Mouse (Mus musculus): Measurements from ENCODE around the gene Gm13276. TPM values are rescaled to one million over a fixed set of nuclear protein-coding genes. Genes with fewer than 3 reads are reported as not detected.
A peak's percentile ranks its signal among the peaks of the same experiment; 100 is the strongest.
"Not testable (repeated sequence)": the region's sequence is repeated elsewhere in the genome, so short reads cannot be mapped to it uniquely, and the experiment has no call there.

Gm13276 gene
- polyA plus RNA-seq, 1 experiment: 0.73 TPM

DNA sequence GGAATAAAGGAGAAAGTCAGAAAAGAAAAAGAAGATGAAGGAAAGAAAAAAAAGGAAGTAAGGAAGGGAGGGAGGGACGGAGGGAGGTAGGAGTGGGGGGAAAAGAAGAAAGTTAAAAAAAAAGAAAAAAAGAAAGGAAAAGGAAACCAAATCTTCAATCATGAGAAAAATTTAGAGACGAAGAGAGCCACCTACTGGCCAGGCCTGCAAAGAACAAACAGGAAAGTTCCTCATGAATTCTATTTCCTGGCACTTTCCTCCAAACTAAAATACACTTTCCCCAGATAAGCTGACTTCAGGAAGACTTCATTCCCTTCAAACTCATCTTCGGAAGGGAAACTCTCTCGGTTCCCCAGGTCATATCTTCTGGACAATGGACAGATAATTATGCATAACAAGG is 45.0 kb downstream of the Gm13276 start:
- TF ChIP-seq USF1 (IDR thresholded peaks at IDR 0.05; ENCODE audit: low read depth) (no peak), E2F4 (IDR thresholded peaks at IDR 0.05; ENCODE audit: insufficient read depth) (no peak), SRF (IDR thresholded peaks at IDR 0.05; ENCODE audit: control insufficient read depth, insufficient read length, low read depth) (no peak), MAX (IDR thresholded peaks at IDR 0.05; ENCODE audit: low read depth) (no peak), TCF3 (IDR thresholded peaks at IDR 0.05; ENCODE audit: insufficient read length, low read depth) (no peak), MYOG (IDR thresholded peaks at IDR 0.05; ENCODE audit: control insufficient read depth in 1 of 3, insufficient read depth in 1 of 3, insufficient read length in 2 of 3, low read depth in 2 of 3) (no peak)
- peaks cover 3% of the 10 kb centered on the region for H3K27me3 ChIP-seq (ENCODE audit: control insufficient read depth, insufficient read depth, insufficient read length)
- no peaks in the 10 kb centered on the region for H3K36me3 ChIP-seq (ENCODE audit: control insufficient read depth, insufficient read depth)
- H3K79me2 ChIP-seq (ENCODE audit: control insufficient read depth, insufficient read depth): no peaks in the 10 kb centered on the region
- peak overlapping the region; percentile 13 for H3K4me2 ChIP-seq (ENCODE audit: low read depth)
- no peak overlapping the region for H3ac ChIP-seq (ENCODE audit: control insufficient read depth, insufficient read length)
- no peak overlapping the region for H3K4me3 ChIP-seq

DNA sequence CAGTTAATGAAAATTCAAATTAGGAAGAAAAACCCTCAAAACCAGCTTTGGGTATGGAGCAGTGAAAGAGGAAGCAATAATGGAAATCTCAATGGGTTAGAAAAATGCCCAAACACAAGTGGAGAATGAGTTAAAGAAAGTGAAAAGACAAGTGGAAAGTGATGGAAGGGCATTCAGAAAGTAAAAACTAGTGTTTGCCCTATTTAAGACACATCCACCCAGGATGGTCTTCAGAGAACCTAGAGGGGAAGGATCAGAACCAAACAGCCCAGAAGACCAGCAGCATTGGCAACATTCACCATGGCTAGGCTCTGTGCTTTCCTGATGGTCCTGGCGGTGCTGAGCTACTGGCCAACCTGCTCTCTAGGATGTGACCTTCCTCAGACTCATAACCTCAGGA is 49.7 kb downstream of the Gm13276 start, which contains the start of gene Ifna5:
TSS of gene Ifna5 (plus strand) at position 301 of the 400 bp plus-strand sequence.
- H3ac ChIP-seq (ENCODE audit: control insufficient read depth, insufficient read length); H3K27me3 ChIP-seq (ENCODE audit: control insufficient read depth, insufficient read depth, insufficient read length); H3K79me2 ChIP-seq (ENCODE audit: control insufficient read depth, insufficient read depth); H3K4me3 ChIP-seq; H3K4me2 ChIP-seq (ENCODE audit: low read depth); H3K36me3 ChIP-seq (ENCODE audit: control insufficient read depth, insufficient read depth): not testable (repeated sequence)

Other genes starting within 250 kb of the Gm13276 start
- gene Ifna15, start 227.5 kb upstream of the Gm13276 start, polyA plus RNA-seq (2012; fragmentation: generic; extraction: Trizol): not detected
- gene Ifna14, start 213.9 kb upstream of the Gm13276 start, polyA plus RNA-seq (2012; fragmentation: generic; extraction: Trizol): not detected
- gene Ifna9, start 193.3 kb upstream of the Gm13276 start, polyA plus RNA-seq (2012; fragmentation: generic; extraction: Trizol): not detected
- not detected for gene Ifna12, start 182.3 kb upstream of the Gm13276 start, polyA plus RNA-seq (2012; fragmentation: generic; extraction: Trizol)
- gene C87499, start 151.3 kb upstream of the Gm13276 start, polyA plus RNA-seq (2012; fragmentation: generic; extraction: Trizol): not detected
- gene Ifna13, start 141.2 kb upstream of the Gm13276 start, polyA plus RNA-seq (2012; fragmentation: generic; extraction: Trizol): not detected
- not detected for gene Ifna16, start 108.8 kb upstream of the Gm13276 start, polyA plus RNA-seq (2012; fragmentation: generic; extraction: Trizol)
- gene Ifna2, start 101.8 kb upstream of the Gm13276 start, polyA plus RNA-seq (2012; fragmentation: generic; extraction: Trizol): not detected
- gene Ifnab, start 94.3 kb upstream of the Gm13276 start, polyA plus RNA-seq (2012; fragmentation: generic; extraction: Trizol): not detected
- 2.0 TPM for gene Gm26566, start 63.9 kb upstream of the Gm13276 start, polyA plus RNA-seq (2012; fragmentation: generic; extraction: Trizol)
- gene Klhl9, start 63.2 kb upstream of the Gm13276 start, polyA plus RNA-seq (2012; fragmentation: generic; extraction: Trizol): 12.0 TPM
- gene Gm13271, start 30.8 kb upstream of the Gm13276 start, polyA plus RNA-seq (2012; fragmentation: generic; extraction: Trizol): not detected
- gene Gm13283, start 25.6 kb upstream of the Gm13276 start, polyA plus RNA-seq (2012; fragmentation: generic; extraction: Trizol): not detected
- 1.0 TPM for gene Gm13290, start 11.9 kb upstream of the Gm13276 start, polyA plus RNA-seq (2012; fragmentation: generic; extraction: Trizol)
- gene Gm13289, start 8.8 kb upstream of the Gm13276 start, polyA plus RNA-seq (2012; fragmentation: generic; extraction: Trizol): not detected
- gene Gm13272, start 5.9 kb upstream of the Gm13276 start, polyA plus RNA-seq (2012; fragmentation: generic; extraction: Trizol): 0.19 TPM
- not detected for gene Ifnz, start 3.6 kb upstream of the Gm13276 start, polyA plus RNA-seq (2012; fragmentation: generic; extraction: Trizol)
- not detected for gene Gm13277, start 2.9 kb downstream of the Gm13276 start, polyA plus RNA-seq (2012; fragmentation: generic; extraction: Trizol)
- gene Gm13278, start 5.8 kb downstream of the Gm13276 start, polyA plus RNA-seq (2012; fragmentation: generic; extraction: Trizol): not detected
- 0.35 TPM for gene Gm13275, start 8.8 kb downstream of the Gm13276 start, polyA plus RNA-seq (2012; fragmentation: generic; extraction: Trizol)
- gene Gm13279, start 11.7 kb downstream of the Gm13276 start, polyA plus RNA-seq (2012; fragmentation: generic; extraction: Trizol): not detected
- not detected for gene Gm13285, start 14.0 kb downstream of the Gm13276 start, polyA plus RNA-seq (2012; fragmentation: generic; extraction: Trizol)
- 0.35 TPM for gene Gm13287, start 17.5 kb downstream of the Gm13276 start, polyA plus RNA-seq (2012; fragmentation: generic; extraction: Trizol)
- gene Gm13288, start 19.8 kb downstream of the Gm13276 start, polyA plus RNA-seq (2012; fragmentation: generic; extraction: Trizol): 0.14 TPM
- not detected for gene Ifna7, start 30.5 kb downstream of the Gm13276 start, polyA plus RNA-seq (2012; fragmentation: generic; extraction: Trizol)
- not detected for gene Ifna11, start 34.2 kb downstream of the Gm13276 start, polyA plus RNA-seq (2012; fragmentation: generic; extraction: Trizol)
- not detected for gene Ifna6, start 41.7 kb downstream of the Gm13276 start, polyA plus RNA-seq (2012; fragmentation: generic; extraction: Trizol)
- gene Ifna5, start 49.8 kb downstream of the Gm13276 start, polyA plus RNA-seq (2012; fragmentation: generic; extraction: Trizol): not detected
- not detected for gene Ifna4, start 56.2 kb downstream of the Gm13276 start, polyA plus RNA-seq (2012; fragmentation: generic; extraction: Trizol)
- gene Ifna1, start 64.4 kb downstream of the Gm13276 start, polyA plus RNA-seq (2012; fragmentation: generic; extraction: Trizol): not detected
- gene Ifne, start 94.5 kb downstream of the Gm13276 start, polyA plus RNA-seq (2012; fragmentation: generic; extraction: Trizol): not detected

All from myocyte (in vitro differentiated cells).